Mouse (Mus musculus): ENCODE results near the gene Sarm1. TPM values are rescaled to one million over a fixed set of nuclear protein-coding genes. Genes with fewer than 3 reads are reported as not detected.

The Sarm1 gene
- polyA plus RNA-seq, 1 experiment from 2014 or later: 50.7 TPM

Other genes starting within 250 kb of the Sarm1 start
- 50.1 and 58.7 TPM in 2 replicates for gene 2610507B11Rik, start 236.0 kb downstream of the Sarm1 start, polyA plus RNA-seq (2015; fragmentation: Nextera tagmentation; extraction: Ambion mirVana)
- 0.15 and 0.25 TPM in 2 replicates for gene BC030499, start 206.9 kb downstream of the Sarm1 start, polyA plus RNA-seq (2015; fragmentation: Nextera tagmentation; extraction: Ambion mirVana)
- gene Spag5, start 196.2 kb downstream of the Sarm1 start, polyA plus RNA-seq (2015; fragmentation: Nextera tagmentation; extraction: Ambion mirVana): 4.2 and 6.5 TPM in 2 replicates
- gene Aldoc, start 174.8 kb downstream of the Sarm1 start, polyA plus RNA-seq (2015; fragmentation: Nextera tagmentation; extraction: Ambion mirVana): 87.2 and 154 TPM in 2 replicates
- gene Pigs, start 169.3 kb downstream of the Sarm1 start, polyA plus RNA-seq (2015; fragmentation: Nextera tagmentation; extraction: Ambion mirVana): 70.7 and 79.0 TPM in 2 replicates
- 77.2 and 81.8 TPM in 2 replicates for gene Unc119, start 154.3 kb downstream of the Sarm1 start, polyA plus RNA-seq (2015; fragmentation: Nextera tagmentation; extraction: Ambion mirVana)
- gene Foxn1, start 111.2 kb downstream of the Sarm1 start, polyA plus RNA-seq (2015; fragmentation: Nextera tagmentation; extraction: Ambion mirVana): not detected in 2 replicates
- gene Slc13a2, start 75.5 kb downstream of the Sarm1 start, polyA plus RNA-seq (2015; fragmentation: Nextera tagmentation; extraction: Ambion mirVana): not detected in 2 replicates
- 23.0 and 25.6 TPM in 2 replicates for gene Slc46a1, start 32.1 kb downstream of the Sarm1 start, polyA plus RNA-seq (2015; fragmentation: Nextera tagmentation; extraction: Ambion mirVana)
- gene Vtn, start 1.3 kb upstream of the Sarm1 start, polyA plus RNA-seq (2015; fragmentation: Nextera tagmentation; extraction: Ambion mirVana): 115 and 127 TPM in 2 replicates
- gene Sebox, start 5.7 kb upstream of the Sarm1 start, polyA plus RNA-seq (2015; fragmentation: Nextera tagmentation; extraction: Ambion mirVana): 0.14 TPM in 1 of 2 replicates, not detected in the other
- 95.5 and 96.6 TPM in 2 replicates for gene Tmem199, start 14.4 kb upstream of the Sarm1 start, polyA plus RNA-seq (2015; fragmentation: Nextera tagmentation; extraction: Ambion mirVana)
- 176 and 184 TPM in 2 replicates for gene Poldip2, start 14.4 kb upstream of the Sarm1 start, polyA plus RNA-seq (2015; fragmentation: Nextera tagmentation; extraction: Ambion mirVana)
- 67.7 and 68.8 TPM in 2 replicates for gene Tnfaip1, start 38.6 kb upstream of the Sarm1 start, polyA plus RNA-seq (2015; fragmentation: Nextera tagmentation; extraction: Ambion mirVana)
- gene Ift20, start 38.6 kb upstream of the Sarm1 start, polyA plus RNA-seq (2015; fragmentation: Nextera tagmentation; extraction: Ambion mirVana): 130 and 137 TPM in 2 replicates
- gene Tmem97, start 53.0 kb upstream of the Sarm1 start, polyA plus RNA-seq (2015; fragmentation: Nextera tagmentation; extraction: Ambion mirVana): 33.8 and 41.7 TPM in 2 replicates
- 26.2 and 27.7 TPM in 2 replicates for gene Nlk, start 199.6 kb upstream of the Sarm1 start, polyA plus RNA-seq (2015; fragmentation: Nextera tagmentation; extraction: Ambion mirVana)

Measured in midbrain, embryonic 16.5 days (tissue).